Mouse (Mus musculus) ES-Bruce4 (cell line): ENCODE measurements at regions not wholly inside any gene's neighbourhood (a gene's known extent, or its start where the extent isn't known, plus 50 kb on each side); places are given as distances from the start of the nearest gene placed in this dataset.

Experiments used
- CTCF ChIP-seq: IDR thresholded peaks from one replicate; pipeline ENCODE4 v1.8.1; 2011; ENCODE audit warnings: low read depth, low read length
- EP300 ChIP-seq: IDR thresholded peaks from 2 replicates; pipeline ENCODE4 v1.6.1; 2011; ENCODE audit warnings: low read depth, low read length; ENCODE audit not compliant: insufficient read depth

GRCm38 (mm10) chr8:64307995-64308394 is 101.9 kb upstream of the Tll1 start:
- no peak for TF ChIP-seq CTCF
- no peak for TF ChIP-seq EP300
